Mouse (Mus musculus): ENCODE data around the gene Bmyc.

GRCm38 (mm10) chr2:25717222-25717621 lies 10.7 kb downstream of the Bmyc start:
- TF ChIP-seq CTCF (IDR thresholded peaks at IDR 0.05; ENCODE audit: low read depth, low read length) (no peak), POLR2A (IDR thresholded peaks at IDR 0.05; ENCODE audit: borderline replicate concordance, low read depth, low read length) (no peak)

Measured in bone marrow macrophage, adult 2 months (primary cell).